Mouse (Mus musculus): ENCODE data around the gene Epb41l5.

Epb41l5 gene

DNA sequence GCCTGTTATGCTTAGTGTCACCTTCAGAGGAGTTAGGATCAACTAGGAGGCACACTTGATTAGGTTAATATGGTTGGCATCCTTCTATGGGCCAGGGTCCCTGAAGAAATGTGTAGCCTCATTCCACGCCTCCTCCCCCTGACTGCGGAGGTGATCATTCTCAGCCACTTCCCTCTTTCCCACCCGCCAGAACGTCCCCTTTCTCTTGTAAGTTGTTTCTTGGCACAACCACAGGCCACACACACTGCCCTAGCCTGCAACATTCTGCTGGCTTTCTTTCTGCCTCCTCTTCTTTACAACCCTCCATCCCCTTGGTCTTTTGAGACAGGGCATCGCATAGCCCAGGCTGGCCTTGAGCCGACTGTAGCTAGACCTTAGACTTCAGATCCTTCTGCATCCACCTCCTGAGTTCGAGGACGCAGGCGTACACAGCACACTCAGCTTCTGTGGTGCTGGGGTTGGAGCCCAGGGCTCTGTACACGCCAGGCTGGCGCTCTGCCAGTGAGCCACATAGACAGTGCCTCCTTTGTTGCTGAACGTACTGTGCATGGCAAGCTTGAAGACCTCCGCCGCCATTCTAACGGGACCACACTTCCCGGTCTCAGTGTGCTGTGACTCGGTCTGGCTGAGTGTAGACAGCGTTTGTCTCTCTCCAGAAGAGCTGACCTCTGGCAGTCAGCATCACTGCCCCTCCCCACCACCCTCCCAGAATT, 115.6 kb downstream of the Epb41l5 start:
- DNase-seq (ENCODE audit: low read depth, low spot score) = no peak

DNA sequence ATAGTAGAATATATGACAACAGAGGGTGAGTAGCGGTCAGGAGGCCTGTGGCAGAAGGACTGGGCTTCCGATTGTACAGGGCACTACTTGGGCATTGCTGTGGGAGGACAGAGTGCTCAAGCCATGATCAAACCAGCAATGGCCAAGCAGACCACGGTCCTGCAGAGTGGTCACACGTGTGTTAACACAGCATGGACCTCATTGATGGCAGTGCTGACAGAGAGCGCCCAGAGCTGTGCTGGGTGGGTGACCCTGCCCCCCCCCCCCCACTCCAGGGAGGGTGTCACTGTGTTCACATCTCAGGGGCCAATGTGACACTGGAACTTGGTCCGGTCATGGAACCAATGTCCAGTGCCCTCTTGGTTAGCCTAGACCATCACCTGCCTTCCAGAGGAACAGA, 116.6 kb downstream of the Epb41l5 start:
- DNase-seq (ENCODE audit: low read depth, low spot score) = no peak

DNA sequence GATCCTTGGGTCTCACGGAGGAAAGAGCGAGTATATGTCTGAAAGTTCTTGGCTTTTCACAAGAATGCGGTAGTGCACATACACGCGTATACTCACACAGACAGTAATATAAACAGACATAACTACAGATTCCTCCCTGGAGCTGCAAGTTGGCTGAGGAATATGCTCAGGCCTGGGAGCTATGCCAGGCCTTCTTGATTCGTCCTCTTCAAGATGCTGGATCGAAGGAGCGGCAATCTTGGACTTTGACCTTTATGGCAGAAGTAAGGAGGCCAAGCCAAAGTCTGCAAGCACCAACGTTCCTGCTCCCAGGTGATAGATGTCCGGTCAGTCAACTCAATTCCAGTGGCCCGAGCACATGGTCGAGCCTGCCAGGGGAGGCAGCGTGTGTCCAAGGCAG, 117.9 kb downstream of the Epb41l5 start:
- no peak for DNase-seq (ENCODE audit: low read depth, low spot score)

- DNase-seq (ENCODE audit: low read depth, low spot score) = peak; percentile 89
These were observed 122.9 kb downstream of the Epb41l5 start, which contains the start of gene Tmem185b for GRCm38 (mm10) chr1:119525689-119526591. TSS of gene Tmem185b (plus strand) at chr1:119526160.

DNA sequence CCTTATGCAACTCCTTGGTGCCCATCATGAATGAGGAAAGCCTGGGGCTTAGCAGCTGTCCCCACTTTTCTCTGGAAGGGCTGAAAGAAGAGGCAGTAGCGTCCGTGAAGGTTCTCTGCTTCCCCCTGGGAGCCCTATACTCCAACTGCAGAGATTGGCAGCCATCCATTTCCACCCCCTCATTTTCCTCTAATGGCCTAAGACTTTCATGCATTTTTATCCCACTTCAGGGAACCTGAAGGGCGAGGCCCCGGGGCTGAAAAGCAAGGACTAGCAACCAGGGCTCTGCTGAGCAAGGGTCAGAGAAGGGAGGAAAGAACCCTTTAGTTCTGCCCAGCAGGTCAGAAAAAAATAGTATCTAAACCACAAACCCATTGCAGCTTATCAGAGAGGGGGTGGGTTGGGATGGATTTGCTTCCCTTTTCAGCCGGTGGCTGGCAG, 123.8 kb downstream of the Epb41l5 start:
- DNase-seq (ENCODE audit: low read depth, low spot score) = no peak

DNA sequence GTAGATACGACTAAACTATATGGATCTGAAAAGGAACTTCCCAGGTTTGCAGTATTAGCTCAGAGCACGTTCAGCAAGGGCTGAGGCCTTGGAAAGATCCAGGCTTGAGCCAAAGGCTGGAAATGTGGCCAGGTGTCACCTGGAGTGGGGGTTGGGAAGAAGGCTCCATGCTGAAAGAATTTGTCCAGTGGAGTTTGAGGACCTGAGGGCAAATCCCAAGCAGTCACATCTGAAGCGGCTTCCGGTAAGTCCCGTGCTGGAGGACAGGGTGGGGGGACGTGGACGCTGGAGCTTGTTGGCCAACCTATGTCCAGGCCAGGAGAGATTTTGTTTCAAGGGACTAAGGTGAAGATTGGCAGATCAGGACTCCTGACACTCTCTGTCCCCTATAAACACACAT, 125.0 kb downstream of the Epb41l5 start:
- no peak for DNase-seq (ENCODE audit: low read depth, low spot score)

DNA sequence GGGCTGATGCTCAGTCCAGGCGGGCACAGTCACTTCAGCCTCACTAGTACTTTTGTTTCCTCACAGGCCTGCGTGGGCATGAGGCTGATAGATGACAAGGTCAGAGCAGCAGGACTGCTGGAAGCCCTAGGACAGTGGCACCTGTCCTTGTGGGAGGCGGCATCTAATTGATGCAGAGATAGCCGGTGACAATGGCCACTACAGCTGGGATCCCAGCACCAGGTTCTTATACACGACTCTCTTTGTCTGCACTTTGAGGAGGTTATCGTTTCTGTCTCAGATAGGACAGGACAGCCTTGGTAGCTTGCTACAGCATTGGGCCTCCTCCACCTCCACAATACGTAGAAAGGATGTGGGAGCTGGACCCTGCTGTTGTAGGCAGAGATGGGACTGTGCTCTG, 125.4 kb downstream of the Epb41l5 start:
- DNase-seq (ENCODE audit: low read depth, low spot score) = no peak

DNA sequence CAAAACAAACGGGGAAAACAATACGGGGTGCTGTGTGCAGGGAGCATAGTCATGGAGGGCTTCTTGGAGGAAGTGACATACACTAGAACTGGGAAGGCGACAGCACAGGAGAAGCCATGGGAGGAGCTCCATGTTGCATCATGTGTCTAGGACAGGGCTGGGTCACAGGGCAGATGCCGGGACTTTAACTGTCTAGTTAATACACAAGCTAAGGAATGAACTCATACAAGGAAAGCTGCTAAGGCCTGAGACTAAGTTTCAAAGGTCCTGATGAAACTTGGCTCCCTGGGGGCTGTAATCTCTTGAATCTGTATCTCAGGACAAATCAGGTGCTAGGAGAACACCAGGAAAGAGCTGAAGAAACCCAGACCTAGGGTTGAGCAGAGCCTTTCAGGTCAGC, 126.1 kb downstream of the Epb41l5 start:
- no peak for DNase-seq (ENCODE audit: low read depth, low spot score)

DNA sequence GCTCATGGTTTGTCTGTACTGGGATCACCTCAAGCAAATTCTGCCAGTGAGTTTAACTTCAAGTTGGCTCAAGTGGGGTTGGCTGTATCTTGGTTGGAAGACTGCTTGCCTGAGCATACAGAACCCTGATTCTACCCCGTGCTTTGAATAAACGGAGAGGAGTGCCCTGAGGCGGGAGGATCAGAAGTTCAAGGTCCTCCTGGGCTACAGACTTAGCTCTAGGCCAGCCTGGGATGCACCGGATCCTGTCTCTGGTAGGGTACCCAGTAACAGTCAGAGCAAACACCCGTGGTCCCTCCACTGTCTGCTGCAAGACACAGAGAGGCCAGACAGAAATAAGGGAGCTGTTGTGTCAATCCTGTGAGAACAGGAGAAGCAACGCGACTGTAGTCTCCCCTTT, 127.1 kb downstream of the Epb41l5 start:
- DNase-seq (ENCODE audit: low read depth, low spot score) = no peak

GRCm38 (mm10) chr1:119521029-119521428, 127.8 kb downstream of the Epb41l5 start:
- DNase-seq (ENCODE audit: low read depth, low spot score) = no peak

- DNase-seq (ENCODE audit: low read depth, low spot score) = no peak
These were observed 129.5 kb downstream of the Epb41l5 start for GRCm38 (mm10) chr1:119519286-119519685.

DNA sequence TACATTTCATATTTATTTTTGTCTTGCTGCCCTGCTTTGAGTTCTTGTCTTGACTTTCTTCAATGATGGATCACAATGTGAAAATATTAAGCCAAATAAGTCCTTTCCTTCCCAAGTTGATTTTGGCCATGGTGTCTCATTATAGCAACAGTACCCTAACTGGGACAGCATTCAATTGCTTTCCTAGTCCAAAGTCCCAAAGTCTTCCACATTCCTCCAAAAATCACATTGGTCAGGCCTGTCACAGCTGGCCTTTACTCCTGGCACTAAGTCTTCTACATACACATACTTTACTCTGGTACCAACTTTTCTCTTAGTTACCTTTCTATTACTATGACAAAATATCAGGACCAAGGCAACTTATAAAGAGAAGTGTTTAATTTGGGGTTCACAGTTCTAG, 130.0 kb downstream of the Epb41l5 start:
- no peak for DNase-seq (ENCODE audit: low read depth, low spot score)

DNA sequence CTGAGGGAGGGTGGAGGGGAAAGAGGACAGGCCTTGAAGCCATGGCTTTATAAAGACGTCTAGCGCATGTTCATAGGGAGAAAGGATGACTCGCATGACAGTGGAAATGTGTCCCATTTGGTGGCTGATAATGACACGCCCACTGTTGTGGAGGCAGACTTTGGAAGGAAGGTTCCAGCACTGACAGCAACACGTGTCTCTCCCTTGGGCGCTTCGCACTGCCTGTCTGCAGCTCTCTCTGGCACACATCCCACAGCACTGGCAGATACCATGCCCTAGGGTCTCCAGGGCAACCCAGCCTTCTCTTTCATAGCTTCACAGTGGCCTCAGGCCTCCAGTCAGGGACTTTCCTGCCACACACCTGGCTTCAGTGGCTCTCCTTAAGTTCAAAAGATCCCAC, 130.7 kb downstream of the Epb41l5 start:
- DNase-seq (ENCODE audit: low read depth, low spot score) = no peak

- peak; percentile 27 for DNase-seq (ENCODE audit: low read depth, low spot score)
These were observed 137.9 kb downstream of the Epb41l5 start for GRCm38 (mm10) chr1:119510857-119511256.

DNA sequence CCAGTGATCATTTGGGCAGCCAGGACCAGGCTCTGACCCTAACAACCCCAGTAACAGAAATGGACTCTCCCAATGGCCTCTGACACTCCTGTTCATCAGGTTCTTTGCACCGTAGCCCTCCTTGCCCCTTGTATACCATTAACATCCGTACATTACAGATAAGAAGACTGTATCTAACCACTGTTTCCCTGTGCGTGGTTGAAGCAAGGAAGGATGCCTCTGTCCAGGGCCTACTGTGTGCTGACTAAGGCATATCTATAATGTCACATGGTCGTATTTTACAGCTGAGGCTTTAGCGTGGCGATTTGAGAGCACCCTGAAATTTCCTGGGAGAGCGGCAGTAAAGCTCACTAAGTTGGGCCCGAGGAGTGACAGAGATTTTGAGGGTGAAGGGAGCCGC, 138.4 kb downstream of the Epb41l5 start:
- DNase-seq (ENCODE audit: low read depth, low spot score) = no peak

DNA sequence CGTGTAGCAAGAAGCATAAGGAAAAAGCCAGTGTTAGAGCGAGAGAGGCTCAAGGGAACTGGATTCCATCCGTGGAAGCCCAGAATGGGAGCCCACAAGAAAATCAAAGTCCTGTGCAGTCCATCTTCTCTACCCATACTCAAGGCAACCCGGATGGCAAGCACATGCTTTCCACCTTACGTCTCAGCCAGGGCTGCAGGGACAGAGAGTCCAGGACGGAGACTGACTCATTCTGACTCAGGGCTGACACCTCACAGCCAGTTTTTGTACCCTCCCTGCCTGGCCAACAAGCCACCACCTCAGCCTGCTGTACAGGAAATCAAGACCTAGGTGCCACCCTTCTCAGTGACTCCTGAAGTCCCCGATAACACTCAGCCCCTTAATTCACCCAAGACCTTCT, 139.3 kb downstream of the Epb41l5 start:
- no peak for DNase-seq (ENCODE audit: low read depth, low spot score)

DNA sequence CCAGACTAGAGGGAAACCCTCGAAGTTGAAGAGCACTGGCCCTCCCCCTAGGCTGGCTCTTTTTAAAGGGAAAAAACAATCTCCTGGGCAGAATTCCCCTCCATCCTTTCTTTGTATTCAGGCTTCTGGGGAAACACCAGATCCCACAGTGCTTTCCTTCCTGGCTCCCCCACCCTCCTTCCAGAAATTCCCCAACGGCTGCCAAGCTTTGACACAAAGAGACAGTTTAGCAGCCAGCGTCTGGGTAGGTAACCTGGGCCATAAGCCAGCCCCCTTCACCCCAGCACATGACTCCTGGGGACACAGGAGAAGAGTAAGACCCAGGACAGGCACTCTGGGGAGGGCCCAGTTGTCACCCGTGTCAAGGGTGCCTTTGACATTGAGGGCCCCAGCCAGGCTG, 140.3 kb downstream of the Epb41l5 start:
- no peak for DNase-seq (ENCODE audit: low read depth, low spot score)

GRCm38 (mm10) chr1:119505951-119506350, 142.8 kb downstream of the Epb41l5 start:
- no peak for DNase-seq (ENCODE audit: low read depth, low spot score)

DNA sequence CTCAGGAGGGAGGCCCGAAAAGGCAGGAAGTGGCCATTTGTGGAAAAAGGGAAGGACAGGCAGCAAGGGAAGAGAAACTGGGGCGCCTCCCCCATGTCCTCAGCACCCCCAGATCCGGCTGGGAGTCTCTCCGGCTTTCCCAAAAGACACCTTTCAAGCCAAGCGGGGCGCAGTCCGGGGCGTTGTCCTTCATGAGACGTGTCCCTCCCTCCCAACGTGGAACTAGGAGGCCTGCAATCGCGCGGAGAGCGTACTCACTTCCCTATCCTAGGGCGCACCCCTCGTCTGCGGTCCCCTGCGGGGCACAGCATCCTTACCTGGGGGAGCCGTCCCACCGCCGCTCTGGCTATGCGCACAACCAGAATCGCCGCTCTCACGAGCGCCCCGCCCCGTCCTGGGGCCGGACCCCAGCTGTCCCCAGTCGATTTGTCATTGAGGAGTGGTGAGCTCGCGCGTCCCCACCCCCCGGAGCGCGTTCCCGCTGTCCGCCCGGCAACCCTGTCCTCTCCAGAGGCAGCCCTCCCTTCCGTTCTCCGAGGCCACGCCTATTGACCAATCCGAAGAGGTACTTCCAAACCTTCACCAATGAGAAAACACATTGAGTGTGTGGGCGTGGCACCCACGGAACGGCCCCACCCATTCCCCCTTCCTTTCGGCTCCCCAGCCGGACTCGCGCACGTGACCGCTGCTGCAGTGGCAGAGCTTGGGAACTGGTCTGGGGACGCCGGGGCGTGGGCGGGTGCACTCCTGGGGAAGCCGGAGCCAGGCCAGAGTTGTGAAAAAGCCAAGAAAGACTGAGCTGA, 144.3 kb downstream of the Epb41l5 start, which contains the start of gene Ralb:
Gene Ralb (minus strand): TSS at position 535 of the 803 bp plus-strand sequence.
- peak; percentile 97 for DNase-seq (ENCODE audit: low read depth, low spot score)

- no peak for DNase-seq (ENCODE audit: low read depth, low spot score)
These were observed 145.0 kb downstream of the Epb41l5 start for GRCm38 (mm10) chr1:119503808-119504207.

DNA sequence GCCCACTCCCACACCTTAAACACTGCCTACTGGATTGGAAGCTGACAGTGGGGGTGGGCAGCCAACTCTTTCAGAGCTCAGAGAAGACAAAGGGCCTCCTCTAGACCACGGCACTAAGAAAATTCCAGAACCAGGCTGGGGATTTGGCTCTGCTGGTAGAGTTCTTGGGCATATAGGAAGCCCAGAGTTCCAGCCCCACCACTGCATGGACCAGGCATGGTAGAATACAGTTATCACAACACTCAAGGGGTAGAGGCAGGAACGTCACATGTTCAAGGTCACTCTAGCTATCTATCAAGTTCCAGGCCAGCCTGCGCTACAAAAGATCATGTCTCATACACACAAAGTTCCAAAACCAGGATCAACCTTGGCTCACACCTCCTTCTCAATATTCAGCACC, 145.6 kb downstream of the Epb41l5 start:
- DNase-seq (ENCODE audit: low read depth, low spot score) = no peak

GRCm38 (mm10) chr1:119502729-119503128, 146.1 kb downstream of the Epb41l5 start:
- no peak for DNase-seq (ENCODE audit: low read depth, low spot score)

Data from mesoderm, embryonic 11.5 days (tissue).